9 mouse cellular contexts compared by ENCODE assay signal in the genomic region with DNA sequence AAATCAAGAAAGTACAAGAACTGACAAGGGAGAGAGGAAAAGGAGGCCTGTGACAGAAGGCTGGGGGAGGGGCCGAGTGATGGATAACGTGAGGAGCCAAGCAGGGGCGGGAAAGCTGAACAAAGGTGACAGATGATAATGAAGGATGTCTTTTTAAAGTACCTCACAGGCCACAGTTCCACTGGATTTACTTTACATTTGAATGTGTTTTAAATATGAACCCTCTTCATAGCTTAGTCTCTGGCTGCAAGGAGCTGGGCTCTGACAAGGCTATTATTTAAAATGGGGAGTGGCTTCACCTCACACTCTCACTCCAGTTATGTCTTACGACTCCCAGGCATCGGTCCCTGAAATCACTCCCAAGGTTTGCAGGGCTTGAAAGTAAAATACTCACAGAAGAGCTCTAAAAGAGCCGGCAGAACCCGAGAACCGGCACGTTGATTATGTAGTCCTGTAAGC.
DNase-seq lines count a peak whose midpoint lies in the region; ATAC-seq lines count a peak whose summit lies in the region.
"Had no signal": no experiment of that assay in that cellular context is flagged by ENCODE, and none has a peak within 500 bp of the region (broad histone marks: within the 10 kb centered on the region; RNA-seq: fewer than 3 reads in every experiment).

No protein-coding gene starts in this region.

- ATAC-seq in heart, embryonic 15.5 days (replicated peaks; ENCODE audit: insufficient number of reproducible peaks, insufficient read depth, low FRiP score, low read depth) = no peak
- peak; percentile 67 for ATAC-seq in hindbrain, embryonic 15.5 days (ENCODE audit: low FRiP score, low read depth)
- peak; percentile 32 for ATAC-seq in neural tube, embryonic 11.5 days (ENCODE audit: insufficient read depth, low FRiP score, low TSS enrichment)
- ATAC-seq: CD4-positive, CD25-positive, alpha-beta regulatory T cell, adult 4 months had no signal

- no peak overlapping the region for H3K27ac ChIP-seq in heart, embryonic 15.5 days
- H3K27ac ChIP-seq in hindbrain, embryonic 15.5 days (replicated peaks) = peak overlapping the region; percentile 50
- H3K27ac ChIP-seq in neural tube, embryonic 11.5 days (ENCODE audit: low read depth, low read length) = peak overlapping the region; percentile 78; the same call in 1 of the 2 replicates

- 4% methylated on average over 9 of the region's 9 CpGs for WGBS in heart, embryonic 15.5 days
- 1% methylated on average over 9 of the region's 9 CpGs for WGBS in hindbrain, embryonic 15.5 days
- WGBS in neural tube, embryonic 11.5 days = 2% methylated on average over 9 of the region's 9 CpGs

- no peak for DNase-seq in heart, postnatal 36 days
- DNase-seq in cerebellum, postnatal 36 days = peak; percentile 24 to 33
- peak; percentile 60 for DNase-seq in neural tube, embryonic 11.5 days (ENCODE audit: low spot score)
- DNase-seq in gastrocnemius, postnatal 10 days = no peak
- no peak for DNase-seq in gastrocnemius, postnatal 36 days
- no peak for DNase-seq in lung, postnatal 4 days

- intact Hi-C loops in heart, postnatal 36 days (cut with DNase I) = loop anchor here (1.0 to 10.0 kb wide), 2 partner anchors 578 to 859 kb away; no protein-coding TSS in a partner anchor
- intact Hi-C loops in gastrocnemius, postnatal 36 days (cut with DNase I) = loop anchor here (5.0 kb wide), 1 partner anchor 672 kb away; no protein-coding TSS in a partner anchor

- H3K4me1 ChIP-seq in heart, embryonic 15.5 days (replicated peaks) = peaks cover 8% of the 10 kb centered on the region
- H3K4me1 ChIP-seq in hindbrain, embryonic 15.5 days (replicated peaks) = peaks cover 21% of the 10 kb centered on the region
- peaks cover 7% of the 10 kb centered on the region for H3K4me1 ChIP-seq in neural tube, embryonic 11.5 days (ENCODE audit: control insufficient read depth, insufficient read depth, low read length)

- no peaks in the 10 kb centered on the region for H3K36me3 ChIP-seq in heart, embryonic 15.5 days
- no peaks in the 10 kb centered on the region for H3K36me3 ChIP-seq in hindbrain, embryonic 15.5 days
- H3K36me3 ChIP-seq in neural tube, embryonic 11.5 days (ENCODE audit: control insufficient read depth, insufficient read depth, low read length) = no peaks in the 10 kb centered on the region

- H3K4me3 ChIP-seq in heart, embryonic 15.5 days = peak overlapping the region; percentile 38
- H3K4me3 ChIP-seq in hindbrain, embryonic 15.5 days = peak overlapping the region; percentile 36
- H3K4me3 ChIP-seq in neural tube, embryonic 11.5 days (ENCODE audit: low read depth, low read length) = peak overlapping the region; percentile 33

- peaks cover 26% of the 10 kb centered on the region for H3K27me3 ChIP-seq in heart, embryonic 15.5 days
- peaks cover 7% of the 10 kb centered on the region; the same call in 1 of the 2 replicates for H3K27me3 ChIP-seq in hindbrain, embryonic 15.5 days
- no peaks in the 10 kb centered on the region for H3K27me3 ChIP-seq in neural tube, embryonic 11.5 days (ENCODE audit: control insufficient read depth, insufficient read depth, low read length)

- no peaks in the 10 kb centered on the region for H3K9me3 ChIP-seq in heart, embryonic 15.5 days (replicated peaks)
- no peaks in the 10 kb centered on the region for H3K9me3 ChIP-seq in hindbrain, embryonic 15.5 days
- no peaks in the 10 kb centered on the region for H3K9me3 ChIP-seq in neural tube, embryonic 11.5 days (ENCODE audit: control insufficient read depth, low read length)

- H3K9ac ChIP-seq in heart, embryonic 15.5 days = peak overlapping the region; percentile 40
- H3K9ac ChIP-seq in hindbrain, embryonic 15.5 days = peak overlapping the region; percentile 40
- peak overlapping the region; percentile 57 for H3K9ac ChIP-seq in neural tube, embryonic 11.5 days (ENCODE audit: low read length)

- peak overlapping the region; percentile 77 for H3K4me2 ChIP-seq in heart, embryonic 15.5 days
- H3K4me2 ChIP-seq in hindbrain, embryonic 15.5 days = peak overlapping the region; percentile 66
- H3K4me2 ChIP-seq in neural tube, embryonic 11.5 days (ENCODE audit: low read depth) = peak overlapping the region; percentile 75

Comparison
In these comparisons a context has a peak if more than half of its experiments do, and no peak if none do; other contexts are left out.
1. DNase-seq: peak in cerebellum, postnatal 36 days (2 of 2) and neural tube, embryonic 11.5 days (single experiment); none in heart, postnatal 36 days (0 of 2), gastrocnemius, postnatal 10 days (single experiment), gastrocnemius, postnatal 36 days (0 of 2) and lung, postnatal 4 days (0 of 2).
2. Peak in every context shown above with its lines, with median percentiles within 50 percentile points of each other: H3K4me2 ChIP-seq, H3K4me3 ChIP-seq and H3K9ac ChIP-seq.